Mouse (Mus musculus): ENCODE data around the gene Ciita. TPM values are rescaled to one million over a fixed set of nuclear protein-coding genes. Genes with fewer than 3 reads are reported as not detected.

Gene Ciita
- polyA plus RNA-seq, 1 experiment: not detected

DNA sequence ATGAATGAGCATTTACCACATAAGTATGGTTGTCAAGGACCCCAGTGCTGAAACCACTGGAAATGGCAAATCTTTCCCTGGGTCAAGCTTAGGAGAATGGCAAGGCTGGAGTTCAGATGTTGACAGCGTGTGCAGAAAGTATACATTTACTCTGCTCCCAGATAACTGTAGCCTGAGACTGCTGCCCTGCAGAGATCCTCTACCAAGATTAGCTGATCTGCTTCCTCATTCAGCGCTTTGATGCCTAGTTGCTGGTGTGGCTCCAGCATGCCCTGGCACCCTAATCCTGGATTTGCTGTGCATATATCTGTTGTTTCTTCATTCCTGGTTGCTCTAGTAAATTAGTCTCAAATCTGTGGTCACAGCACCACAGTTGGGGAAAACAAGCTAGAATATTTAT lies 74.0 kb downstream of the Ciita start:
- Histone ChIP-seq H3K27me3 (ENCODE audit: control insufficient read depth, insufficient read depth, low read length, poor library complexity, severe bottlenecking) (no peaks in the 10 kb centered on the region), H3K27ac (ENCODE audit: insufficient read depth, low read length) (no peak overlapping the region), H3K9me3 (replicated peaks; ENCODE audit: control insufficient read depth, insufficient read depth, low read length, poor library complexity, severe bottlenecking) (no peaks in the 10 kb centered on the region), H3K36me3 (ENCODE audit: control insufficient read depth, insufficient read depth, low read length, poor library complexity, severe bottlenecking) (no peaks in the 10 kb centered on the region), H3K4me3 (ENCODE audit: low read depth, low read length) (no peak overlapping the region), H3K4me1 (ENCODE audit: control insufficient read depth, insufficient read depth, low read length) (no peaks in the 10 kb centered on the region), H3K9ac (ENCODE audit: low read depth, poor library complexity, severe bottlenecking) (no peak overlapping the region)
- no peak for TF ChIP-seq POLR2A (IDR thresholded peaks at IDR 0.05; ENCODE audit: insufficient read depth, low read length)
- TF ChIP-seq EP300 (IDR thresholded peaks at IDR 0.05; ENCODE audit: insufficient read depth, low read depth, low read length): no peak
- TF ChIP-seq CTCF (IDR thresholded peaks at IDR 0.05; ENCODE audit: low read depth, low read length): no peak

DNA sequence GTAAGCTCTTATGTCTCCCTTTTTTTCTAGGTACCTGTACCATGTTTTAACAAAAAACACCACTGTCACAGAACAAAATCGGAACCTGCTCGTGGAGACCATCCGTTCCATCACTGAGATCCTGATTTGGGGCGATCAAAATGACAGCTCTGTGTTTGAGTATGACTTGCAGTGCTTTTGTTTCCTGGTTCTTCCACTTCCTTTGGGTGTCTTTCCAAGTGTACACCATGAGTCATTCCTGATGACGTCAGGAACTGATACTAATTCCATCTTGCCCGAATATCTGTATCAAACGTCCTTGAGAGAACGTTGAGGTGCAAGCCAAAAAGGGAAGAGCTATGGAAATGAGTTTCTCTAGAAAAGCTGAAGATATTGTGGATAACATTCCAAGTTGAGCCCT lies 80.1 kb downstream of the Ciita start:
- no peak overlapping the region for H3K9ac ChIP-seq (ENCODE audit: low read depth, poor library complexity, severe bottlenecking)
- no peak overlapping the region for H3K4me3 ChIP-seq (ENCODE audit: low read depth, low read length)
- H3K4me1 ChIP-seq (ENCODE audit: control insufficient read depth, insufficient read depth, low read length): no peaks in the 10 kb centered on the region
- no peaks in the 10 kb centered on the region for H3K27me3 ChIP-seq (ENCODE audit: control insufficient read depth, insufficient read depth, low read length, poor library complexity, severe bottlenecking)
- no peak for TF ChIP-seq CTCF (IDR thresholded peaks at IDR 0.05; ENCODE audit: low read depth, low read length)
- no peak for TF ChIP-seq EP300 (IDR thresholded peaks at IDR 0.05; ENCODE audit: insufficient read depth, low read depth, low read length)
- TF ChIP-seq POLR2A (IDR thresholded peaks at IDR 0.05; ENCODE audit: insufficient read depth, low read length): no peak
- no peaks in the 10 kb centered on the region for H3K36me3 ChIP-seq (ENCODE audit: control insufficient read depth, insufficient read depth, low read length, poor library complexity, severe bottlenecking)
- no peaks in the 10 kb centered on the region for H3K9me3 ChIP-seq (replicated peaks; ENCODE audit: control insufficient read depth, insufficient read depth, low read length, poor library complexity, severe bottlenecking)
- no peak overlapping the region for H3K27ac ChIP-seq (ENCODE audit: insufficient read depth, low read length)

DNA sequence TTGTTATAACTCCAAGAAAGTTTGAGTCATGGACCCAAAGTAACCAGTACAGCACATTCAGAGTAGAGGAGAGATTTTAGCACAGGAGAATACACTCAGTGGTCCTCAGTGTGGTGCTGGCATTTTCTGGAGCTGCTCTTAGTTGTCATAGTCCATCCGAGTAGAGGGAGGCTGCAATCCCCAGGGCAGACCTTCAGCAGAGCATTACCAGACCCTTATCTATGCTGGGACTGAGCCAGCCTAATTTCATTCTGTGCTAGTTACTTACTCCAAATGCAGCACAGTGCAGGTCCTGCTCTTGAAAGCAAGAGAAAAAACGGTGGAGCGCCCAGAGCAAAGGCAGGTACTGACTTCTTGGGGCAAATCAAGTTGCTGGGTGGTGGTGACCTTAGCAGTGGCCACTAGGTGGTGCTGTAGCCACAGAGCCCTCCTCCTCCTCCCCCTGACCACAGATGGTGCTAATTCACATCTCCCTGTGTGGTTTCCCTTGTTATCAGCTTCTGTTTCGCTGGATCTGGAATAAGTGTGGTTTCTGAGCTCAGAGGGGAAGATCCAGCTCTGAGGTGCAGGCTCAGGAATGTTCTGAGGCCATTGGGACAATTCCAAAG lies 85.5 kb downstream of the Ciita start:
- Histone ChIP-seq H3K36me3 (ENCODE audit: control insufficient read depth, insufficient read depth, low read length, poor library complexity, severe bottlenecking) (no peaks in the 10 kb centered on the region), H3K9ac (ENCODE audit: low read depth, poor library complexity, severe bottlenecking) (no peak overlapping the region), H3K27ac (ENCODE audit: insufficient read depth, low read length) (no peak overlapping the region), H3K4me1 (ENCODE audit: control insufficient read depth, insufficient read depth, low read length) (no peaks in the 10 kb centered on the region), H3K9me3 (replicated peaks; ENCODE audit: control insufficient read depth, insufficient read depth, low read length, poor library complexity, severe bottlenecking) (no peaks in the 10 kb centered on the region), H3K27me3 (ENCODE audit: control insufficient read depth, insufficient read depth, low read length, poor library complexity, severe bottlenecking) (no peaks in the 10 kb centered on the region), H3K4me3 (ENCODE audit: low read depth, low read length) (no peak overlapping the region)
- no peak for TF ChIP-seq POLR2A (IDR thresholded peaks at IDR 0.05; ENCODE audit: insufficient read depth, low read length)
- TF ChIP-seq EP300 (IDR thresholded peaks at IDR 0.05; ENCODE audit: insufficient read depth, low read depth, low read length): no peak
- peak; percentile 98 for TF ChIP-seq CTCF (IDR thresholded peaks at IDR 0.05; ENCODE audit: low read depth, low read length)

DNA sequence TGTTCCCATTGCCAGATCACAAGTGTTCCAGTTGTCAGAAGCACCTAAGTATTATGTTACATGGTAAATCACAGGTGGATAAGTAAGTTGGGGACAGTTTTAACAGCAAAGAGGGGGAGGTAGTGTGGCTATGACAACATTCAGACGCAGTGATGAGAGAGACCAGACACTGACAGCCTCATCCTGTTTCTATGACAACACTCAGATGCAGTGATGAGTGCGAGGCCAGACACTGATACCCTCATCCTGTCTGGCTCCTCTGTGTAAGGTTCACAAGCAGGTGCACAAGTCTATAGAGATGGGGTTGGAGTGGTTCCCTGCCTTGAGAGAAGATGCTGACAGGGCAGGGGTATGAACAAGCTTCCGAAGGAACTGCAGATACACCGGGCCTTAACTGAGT lies 87.3 kb downstream of the Ciita start:
- no peaks in the 10 kb centered on the region for H3K27me3 ChIP-seq (ENCODE audit: control insufficient read depth, insufficient read depth, low read length, poor library complexity, severe bottlenecking)
- H3K36me3 ChIP-seq (ENCODE audit: control insufficient read depth, insufficient read depth, low read length, poor library complexity, severe bottlenecking): no peaks in the 10 kb centered on the region
- no peaks in the 10 kb centered on the region for H3K4me1 ChIP-seq (ENCODE audit: control insufficient read depth, insufficient read depth, low read length)
- no peaks in the 10 kb centered on the region for H3K9me3 ChIP-seq (replicated peaks; ENCODE audit: control insufficient read depth, insufficient read depth, low read length, poor library complexity, severe bottlenecking)
- no peak overlapping the region for H3K27ac ChIP-seq (ENCODE audit: insufficient read depth, low read length)
- H3K4me3 ChIP-seq (ENCODE audit: low read depth, low read length): no peak overlapping the region
- TF ChIP-seq EP300 (IDR thresholded peaks at IDR 0.05; ENCODE audit: insufficient read depth, low read depth, low read length): no peak
- TF ChIP-seq POLR2A (IDR thresholded peaks at IDR 0.05; ENCODE audit: insufficient read depth, low read length): no peak
- no peak for TF ChIP-seq CTCF (IDR thresholded peaks at IDR 0.05; ENCODE audit: low read depth, low read length)
- H3K9ac ChIP-seq (ENCODE audit: low read depth, poor library complexity, severe bottlenecking): no peak overlapping the region

DNA sequence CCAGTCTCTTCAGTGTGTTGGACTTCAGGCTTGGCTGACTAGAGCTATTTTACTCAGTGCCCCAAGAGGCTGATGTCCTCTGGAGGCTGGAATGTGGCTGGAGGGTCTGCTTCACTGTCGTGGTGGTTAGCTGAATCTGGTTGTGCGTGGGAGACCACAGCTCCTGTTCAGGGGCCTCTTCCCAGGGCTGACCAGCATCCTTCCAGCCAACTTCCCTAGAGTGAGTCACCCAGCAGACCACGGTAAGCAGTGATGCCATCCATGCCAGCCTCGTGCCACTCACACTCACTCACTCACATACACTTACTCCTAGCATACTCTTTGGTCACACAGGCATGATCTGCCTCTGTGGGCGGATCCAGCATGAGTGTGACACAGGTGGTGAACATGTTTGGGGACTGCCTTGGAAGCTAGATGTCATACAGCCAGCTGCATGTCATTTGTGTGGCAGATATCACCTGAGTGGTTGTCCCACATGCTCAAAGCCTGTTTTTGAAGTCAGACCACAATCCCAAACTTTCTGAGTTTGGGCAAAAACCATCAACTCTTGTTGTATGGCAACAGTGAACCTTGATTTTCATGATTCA lies 90.0 kb downstream of the Ciita start:
- Histone ChIP-seq H3K4me1 (ENCODE audit: control insufficient read depth, insufficient read depth, low read length) (no peaks in the 10 kb centered on the region), H3K36me3 (ENCODE audit: control insufficient read depth, insufficient read depth, low read length, poor library complexity, severe bottlenecking) (no peaks in the 10 kb centered on the region), H3K27ac (ENCODE audit: insufficient read depth, low read length) (no peak overlapping the region), H3K4me3 (ENCODE audit: low read depth, low read length) (no peak overlapping the region), H3K9me3 (replicated peaks; ENCODE audit: control insufficient read depth, insufficient read depth, low read length, poor library complexity, severe bottlenecking) (no peaks in the 10 kb centered on the region), H3K27me3 (ENCODE audit: control insufficient read depth, insufficient read depth, low read length, poor library complexity, severe bottlenecking) (no peaks in the 10 kb centered on the region), H3K9ac (ENCODE audit: low read depth, poor library complexity, severe bottlenecking) (no peak overlapping the region)
- no peak for TF ChIP-seq EP300 (IDR thresholded peaks at IDR 0.05; ENCODE audit: insufficient read depth, low read depth, low read length)
- no peak for TF ChIP-seq POLR2A (IDR thresholded peaks at IDR 0.05; ENCODE audit: insufficient read depth, low read length)
- TF ChIP-seq CTCF (IDR thresholded peaks at IDR 0.05; ENCODE audit: low read depth, low read length): no peak

DNA sequence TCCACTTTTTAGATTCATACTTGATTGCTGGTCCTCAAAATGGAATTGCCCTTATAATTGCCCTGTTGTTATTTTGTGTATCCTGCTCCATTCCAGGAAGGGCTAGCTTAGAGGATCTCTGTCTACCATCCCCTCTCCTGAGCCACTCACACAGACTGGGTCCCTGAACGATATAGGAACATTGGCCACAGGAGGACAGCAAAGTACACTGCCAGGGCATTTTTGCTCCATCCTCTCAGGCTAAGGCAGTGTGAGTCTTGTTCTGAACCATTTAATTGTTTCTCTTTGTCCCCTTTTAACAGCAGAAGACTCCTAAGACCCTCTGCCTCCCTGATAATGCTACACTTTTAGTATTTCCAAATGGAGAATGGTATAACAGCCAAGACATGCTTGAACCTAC lies 90.8 kb downstream of the Ciita start:
- no peaks in the 10 kb centered on the region for H3K36me3 ChIP-seq (ENCODE audit: control insufficient read depth, insufficient read depth, low read length, poor library complexity, severe bottlenecking)
- no peak overlapping the region for H3K27ac ChIP-seq (ENCODE audit: insufficient read depth, low read length)
- no peak overlapping the region for H3K9ac ChIP-seq (ENCODE audit: low read depth, poor library complexity, severe bottlenecking)
- no peak overlapping the region for H3K4me3 ChIP-seq (ENCODE audit: low read depth, low read length)
- H3K9me3 ChIP-seq (replicated peaks; ENCODE audit: control insufficient read depth, insufficient read depth, low read length, poor library complexity, severe bottlenecking): no peaks in the 10 kb centered on the region
- TF ChIP-seq POLR2A (IDR thresholded peaks at IDR 0.05; ENCODE audit: insufficient read depth, low read length) (no peak), EP300 (IDR thresholded peaks at IDR 0.05; ENCODE audit: insufficient read depth, low read depth, low read length) (no peak), CTCF (IDR thresholded peaks at IDR 0.05; ENCODE audit: low read depth, low read length) (no peak)
- no peaks in the 10 kb centered on the region for H3K4me1 ChIP-seq (ENCODE audit: control insufficient read depth, insufficient read depth, low read length)
- H3K27me3 ChIP-seq (ENCODE audit: control insufficient read depth, insufficient read depth, low read length, poor library complexity, severe bottlenecking): no peaks in the 10 kb centered on the region

Measured in ES-Bruce4 (cell line).